ENCODE assay signal across 8 mouse cellular contexts in genomic region chr8:119862749-119863148, GRCm38 (mm10). TPM values are rescaled to one million over a fixed set of nuclear protein-coding genes. Genes with fewer than 3 reads are reported as not detected.
A peak's percentile ranks its signal among the peaks of the same experiment; 100 is the strongest.
DNase-seq lines count a peak whose midpoint lies in the region; ATAC-seq and TF ChIP-seq lines count a peak whose summit lies in the region.

No protein-coding gene starts in this region.

- H3K4me3 ChIP-seq in kidney, embryonic 15.5 days (replicated peaks): peak overlapping the region; percentile 91
- peak overlapping the region; percentile 76 for H3K4me3 ChIP-seq in bone marrow macrophage, adult 2 months (ENCODE audit: insufficient read depth, low read length)
- H3K4me3 ChIP-seq in hindbrain, embryonic 14.5 days (replicated peaks; ENCODE audit: low read length): peak overlapping the region; percentile 59
- H3K4me3 ChIP-seq in midbrain, embryonic 16.5 days (ENCODE audit: low read depth, low read length): peak overlapping the region; percentile 81

- H3K9me3 ChIP-seq in kidney, embryonic 15.5 days (replicated peaks): no peaks in the 10 kb centered on the region
- no peaks in the 10 kb centered on the region for H3K9me3 ChIP-seq in hindbrain, embryonic 14.5 days (ENCODE audit: control insufficient read depth, low read length)
- H3K9me3 ChIP-seq in midbrain, embryonic 16.5 days (replicated peaks; ENCODE audit: control insufficient read depth, low read length, poor library complexity, severe bottlenecking): no peaks in the 10 kb centered on the region

- peaks cover 19% of the 10 kb centered on the region for H3K4me1 ChIP-seq in kidney, embryonic 15.5 days
- peaks cover 19% of the 10 kb centered on the region for H3K4me1 ChIP-seq in bone marrow macrophage, adult 2 months (ENCODE audit: control insufficient read depth, insufficient read depth, low read length)
- peaks cover 12% of the 10 kb centered on the region; the same call in 1 of the 2 replicates for H3K4me1 ChIP-seq in hindbrain, embryonic 14.5 days (replicated peaks; ENCODE audit: control insufficient read depth, insufficient read depth, low read length)
- peaks cover 13% of the 10 kb centered on the region for H3K4me1 ChIP-seq in midbrain, embryonic 16.5 days (ENCODE audit: control insufficient read depth, insufficient read depth, low read length)

- no peaks in the 10 kb centered on the region for H3K36me3 ChIP-seq in kidney, embryonic 15.5 days
- no peaks in the 10 kb centered on the region for H3K36me3 ChIP-seq in hindbrain, embryonic 14.5 days (replicated peaks; ENCODE audit: control insufficient read depth, insufficient read depth)
- H3K36me3 ChIP-seq in midbrain, embryonic 16.5 days (ENCODE audit: control insufficient read depth, insufficient read depth, low read length): no peaks in the 10 kb centered on the region

- peak overlapping the region; percentile 79; the same call in 1 of the 2 replicates for H3K27ac ChIP-seq in kidney, embryonic 15.5 days
- H3K27ac ChIP-seq in bone marrow macrophage, adult 2 months (ENCODE audit: insufficient read depth, low read depth, low read length): no peak overlapping the region
- H3K27ac ChIP-seq in hindbrain, embryonic 14.5 days: no peak overlapping the region
- peak overlapping the region; percentile 70; the same call in 1 of the 2 replicates for H3K27ac ChIP-seq in midbrain, embryonic 16.5 days (ENCODE audit: low read length)

- TF ChIP-seq CTCF in bone marrow macrophage, adult 2 months (IDR thresholded peaks at IDR 0.05; ENCODE audit: low read depth, low read length): no peak

- WGBS in kidney, embryonic 15.5 days: 8% methylated on average over 6 of the region's 6 CpGs
- WGBS in hindbrain, embryonic 14.5 days: 9% methylated on average over 6 of the region's 6 CpGs
- WGBS in midbrain, embryonic 16.5 days: 10% methylated on average over 6 of the region's 6 CpGs

- no peak for TF ChIP-seq POLR2A in bone marrow macrophage, adult 2 months (IDR thresholded peaks at IDR 0.05; ENCODE audit: borderline replicate concordance, low read depth, low read length)

- H3K27me3 ChIP-seq in kidney, embryonic 15.5 days: 0 out of 2 replicates have a peak, but pooled peaks cover 10% of the 10 kb centered on the region
- H3K27me3 ChIP-seq in hindbrain, embryonic 14.5 days (ENCODE audit: control insufficient read depth, insufficient read depth, low read length): no peaks in the 10 kb centered on the region
- H3K27me3 ChIP-seq in midbrain, embryonic 16.5 days (ENCODE audit: control insufficient read depth, insufficient read depth, low read depth, low read length): no peaks in the 10 kb centered on the region

- H3K4me2 ChIP-seq in kidney, embryonic 15.5 days: peak overlapping the region; percentile 94
- peak overlapping the region; percentile 72 for H3K4me2 ChIP-seq in hindbrain, embryonic 14.5 days (replicated peaks)
- peak overlapping the region; percentile 72 for H3K4me2 ChIP-seq in midbrain, embryonic 16.5 days (ENCODE audit: low read length)

- DNase-seq in kidney, postnatal 4 days: no peak
- DNase-seq in hindbrain, embryonic 14.5 days (ENCODE audit: low spot score): no peak
- no peak for DNase-seq in gastrocnemius, postnatal 4 days (ENCODE audit: low spot score in 2 of 2)
- no peak for DNase-seq in urinary bladder, postnatal 36 days (ENCODE audit: low spot score in 2 of 2)

- H3K9ac ChIP-seq in kidney, embryonic 15.5 days: peak overlapping the region; percentile 89
- peak overlapping the region; percentile 68 for H3K9ac ChIP-seq in hindbrain, embryonic 14.5 days
- H3K9ac ChIP-seq in midbrain, embryonic 16.5 days (ENCODE audit: low read depth, low read length): peak overlapping the region; percentile 86

- ATAC-seq in kidney, embryonic 15.5 days (replicated peaks; ENCODE audit: low FRiP score): no peak
- no peak for ATAC-seq in hindbrain, embryonic 14.5 days (ENCODE audit: low FRiP score)
- no peak for ATAC-seq in midbrain, embryonic 16.5 days
- no peak for ATAC-seq in monocyte, adult 5-6 weeks (replicated peaks; ENCODE audit: insufficient number of reproducible peaks, low FRiP score, low TSS enrichment, poor library complexity, severe bottlenecking)

RNA-seq across cellular contexts. Expression of gene Klhl36, which starts 0.7 kb away (rescaled TPM):
- 16.7 and 18.4 TPM in 2 replicates for polyA plus RNA-seq in kidney, embryonic 15.5 days (2015; fragmentation: Nextera tagmentation; extraction: Ambion mirVana)
- 7.6 and 8.3 TPM in 2 replicates for polyA plus RNA-seq in bone marrow macrophage, adult 2 months (2012; ENCODE audit: insufficient read depth, insufficient read length, missing spikeins)
- polyA plus RNA-seq in hindbrain, embryonic 14.5 days (2014; fragmentation: Nextera tagmentation; extraction: Ambion mirVana): 15.1 and 19.1 TPM in 2 replicates
- 16.6 and 18.5 TPM in 2 replicates for polyA plus RNA-seq in midbrain, embryonic 16.5 days (2015; fragmentation: Nextera tagmentation; extraction: Ambion mirVana)
- total RNA-seq in gastrocnemius, postnatal 4 days (2021): 1 to 10 TPM; 4.0 to 4.8 TPM
- total RNA-seq in monocyte, adult 5-6 weeks (2017): 8.5 to 16.5 TPM (median 14.2 TPM) in 3 replicates

RNA-seq across cellular contexts. Expression of gene Cotl1, which starts 22.4 kb away (rescaled TPM):
- polyA plus RNA-seq in kidney, embryonic 15.5 days (2015; fragmentation: Nextera tagmentation; extraction: Ambion mirVana): 99.2 and 138 TPM in 2 replicates
- polyA plus RNA-seq in bone marrow macrophage, adult 2 months (2012; ENCODE audit: insufficient read depth, insufficient read length, missing spikeins): 472 and 492 TPM in 2 replicates
- 238 and 309 TPM in 2 replicates for polyA plus RNA-seq in hindbrain, embryonic 14.5 days (2014; fragmentation: Nextera tagmentation; extraction: Ambion mirVana)
- 126 and 139 TPM in 2 replicates for polyA plus RNA-seq in midbrain, embryonic 16.5 days (2015; fragmentation: Nextera tagmentation; extraction: Ambion mirVana)
- 10 to 100 TPM; 68.5 to 82.9 TPM for total RNA-seq in gastrocnemius, postnatal 4 days (2021)
- 289 to 324 TPM (median 310 TPM) in 3 replicates for total RNA-seq in monocyte, adult 5-6 weeks (2017)

RNA-seq across cellular contexts. Expression of gene Usp10, which starts 47.4 kb away (rescaled TPM):
- polyA plus RNA-seq in kidney, embryonic 15.5 days (2015; fragmentation: Nextera tagmentation; extraction: Ambion mirVana): 148 and 167 TPM in 2 replicates
- 17.3 and 19.2 TPM in 2 replicates for polyA plus RNA-seq in bone marrow macrophage, adult 2 months (2012; ENCODE audit: insufficient read depth, insufficient read length, missing spikeins)
- polyA plus RNA-seq in hindbrain, embryonic 14.5 days (2014; fragmentation: Nextera tagmentation; extraction: Ambion mirVana): 103 and 117 TPM in 2 replicates
- 139 and 140 TPM in 2 replicates for polyA plus RNA-seq in midbrain, embryonic 16.5 days (2015; fragmentation: Nextera tagmentation; extraction: Ambion mirVana)
- total RNA-seq in gastrocnemius, postnatal 4 days (2021): 10 to 100 TPM; 70.5 to 75.0 TPM
- 27.0 to 27.9 TPM (median 27.1 TPM) in 3 replicates for total RNA-seq in monocyte, adult 5-6 weeks (2017)

RNA-seq across cellular contexts. Expression of gene Gm20388, which starts 47.9 kb away (rescaled TPM):
- 0.99 and 7.4 TPM in 2 replicates for polyA plus RNA-seq in kidney, embryonic 15.5 days (2015; fragmentation: Nextera tagmentation; extraction: Ambion mirVana)
- 32.7 and 45.3 TPM in 2 replicates for polyA plus RNA-seq in bone marrow macrophage, adult 2 months (2012; ENCODE audit: insufficient read depth, insufficient read length, missing spikeins)
- not detected in 2 replicates for polyA plus RNA-seq in hindbrain, embryonic 14.5 days (2014; fragmentation: Nextera tagmentation; extraction: Ambion mirVana)
- 6.4 and 7.5 TPM in 2 replicates for polyA plus RNA-seq in midbrain, embryonic 16.5 days (2015; fragmentation: Nextera tagmentation; extraction: Ambion mirVana)
- total RNA-seq in gastrocnemius, postnatal 4 days (2021): 10 to 100 TPM; 12.8 to 22.8 TPM
- total RNA-seq in monocyte, adult 5-6 weeks (2017): 10.0 to 63.8 TPM (median 16.1 TPM) in 3 replicates

Comparison
In these comparisons a context has a peak if more than half of its experiments do, and no peak if none do; other contexts are left out.
1. H3K27ac ChIP-seq: peak in kidney, embryonic 15.5 days (single experiment) and midbrain, embryonic 16.5 days (single experiment); none in bone marrow macrophage, adult 2 months (single experiment) and hindbrain, embryonic 14.5 days (single experiment).
2. Peak in every context shown above with its lines, with median percentiles within 50 percentile points of each other: H3K4me2 ChIP-seq, H3K4me3 ChIP-seq and H3K9ac ChIP-seq.